Mouse (Mus musculus) adrenal gland, adult (tissue): Measurements from ENCODE around the gene Fam83g.

Experiments
- DNase-seq, 2 experiments: peaks; one replicate each; pipeline ENCODE4 v3.0.0; 2022 to 2023; ENCODE audit warnings: low spot score in 1 of 2; ENCODE audit not compliant: inconsistent age in 2 of 2

The Fam83g gene

GRCm38 (mm10) chr11:61650470-61651265 lies 33.2 kb upstream of the Fam83g start:
- no peak for DNase-seq

- DNase-seq, result no peak
Measured at GRCm38 (mm10) chr11:61652216-61652615, 31.7 kb upstream of the Fam83g start.

- DNase-seq, result peak; percentile 28 to 60
Measured at GRCm38 (mm10) chr11:61652686-61653447, 31.0 kb upstream of the Fam83g start, which contains the start of gene Grap. Gene Grap, plus strand, starts transcription at chr11:61653265.

GRCm38 (mm10) chr11:61653568-61653967 lies 30.3 kb upstream of the Fam83g start:
- DNase-seq, result no peak

- no peak for DNase-seq
Measured at GRCm38 (mm10) chr11:61654786-61655311, 29.0 kb upstream of the Fam83g start.

GRCm38 (mm10) chr11:61655649-61656048 lies 28.2 kb upstream of the Fam83g start:
- no peak for DNase-seq

GRCm38 (mm10) chr11:61656148-61656850 lies 27.6 kb upstream of the Fam83g start:
- DNase-seq, result no peak

GRCm38 (mm10) chr11:61657432-61657831 lies 26.5 kb upstream of the Fam83g start:
- DNase-seq, result no peak

GRCm38 (mm10) chr11:61658360-61658922 lies 25.4 kb upstream of the Fam83g start:
- DNase-seq, result no peak

- DNase-seq, result peak in 1 of 2 experiments; percentile 53
Measured at GRCm38 (mm10) chr11:61659011-61659858, 24.7 kb upstream of the Fam83g start.

- DNase-seq, result no peak
Measured at GRCm38 (mm10) chr11:61660001-61660400, 23.9 kb upstream of the Fam83g start.

- DNase-seq, result no peak
Measured at GRCm38 (mm10) chr11:61660806-61661392, 23.0 kb upstream of the Fam83g start.

GRCm38 (mm10) chr11:61662189-61662588 lies 21.7 kb upstream of the Fam83g start:
- no peak for DNase-seq

GRCm38 (mm10) chr11:61665401-61665800 lies 18.5 kb upstream of the Fam83g start:
- DNase-seq, result peak; percentile 52 to 85

- peak; percentile 60 to 85 for DNase-seq
Measured at GRCm38 (mm10) chr11:61665991-61666799, 17.7 kb upstream of the Fam83g start.

- no peak for DNase-seq
Measured at GRCm38 (mm10) chr11:61667248-61667647, 16.6 kb upstream of the Fam83g start.

- DNase-seq, result no peak
Measured at GRCm38 (mm10) chr11:61667782-61668181, 16.1 kb upstream of the Fam83g start.
